Mouse (Mus musculus): ENCODE measurements around the gene Thrap3. TPM values are rescaled to one million over a fixed set of nuclear protein-coding genes. Genes with fewer than 3 reads are reported as not detected.
A peak's percentile ranks its signal among the peaks of the same experiment; 100 is the strongest.

Gene Thrap3
- 210 and 218 TPM in 2 replicates for polyA plus RNA-seq (2015; fragmentation: Nextera tagmentation; extraction: Ambion mirVana)

DNA sequence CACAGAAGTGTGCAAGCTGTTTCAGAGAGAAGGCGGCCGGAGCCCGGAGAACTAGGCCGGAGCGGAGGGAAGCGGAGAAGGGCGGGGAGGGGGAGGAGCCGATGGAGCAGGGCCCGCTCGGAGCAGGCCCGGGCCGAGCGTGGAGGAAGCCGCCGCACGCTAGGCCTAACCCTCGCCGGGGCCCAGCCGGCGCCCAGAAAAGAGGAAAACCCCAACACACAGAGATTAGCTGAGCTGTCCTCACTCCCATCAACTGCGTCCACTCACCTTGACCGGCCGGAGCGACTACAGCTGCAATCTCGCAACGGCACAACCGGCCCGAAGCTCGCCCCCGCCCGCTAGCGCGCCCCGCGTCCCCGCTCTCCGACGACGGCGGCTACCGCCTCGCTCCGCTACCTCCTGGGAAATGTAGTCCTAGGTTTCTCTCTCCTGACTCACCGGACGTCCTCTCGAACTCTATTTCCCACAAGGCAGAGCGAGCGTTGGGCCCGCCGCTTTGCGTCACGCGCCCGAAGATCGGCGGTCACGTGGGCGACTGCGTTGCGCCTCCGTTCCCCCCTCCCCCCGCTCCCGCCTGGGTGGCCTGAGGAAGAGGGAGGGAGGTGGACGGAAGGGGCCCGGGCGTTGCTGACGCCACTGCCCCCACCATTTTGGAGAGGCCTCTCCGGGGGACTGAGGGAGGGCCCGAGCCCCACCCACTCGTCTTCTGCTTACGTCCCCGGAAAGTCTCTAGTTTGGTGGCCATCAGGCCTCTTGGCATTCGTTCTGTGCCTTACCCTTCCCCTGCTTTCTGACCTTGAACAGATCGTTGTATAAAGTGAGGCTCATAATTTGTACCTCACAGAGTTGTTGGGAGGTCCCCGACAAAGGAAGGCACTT is at the start of gene Thrap3:
Gene Thrap3, minus strand, starts transcription at position 458 of the 879 bp plus-strand sequence.
- Histone ChIP-seq H3K9me3 (ENCODE audit: low read length) (no peaks in the 10 kb centered on the region), H3K36me3 (ENCODE audit: insufficient read depth, low read length) (no peaks in the 10 kb centered on the region), H3K4me1 (ENCODE audit: insufficient read depth, low read length) (peaks cover 44% of the 10 kb centered on the region), H3K4me3 (ENCODE audit: low read length) (peak within 1 kb of the TSS; percentile 70), H3K27ac (ENCODE audit: low read length) (peak within 1 kb of the TSS; percentile 99), H3K27me3 (ENCODE audit: insufficient read depth, low read length) (no peaks in the 10 kb centered on the region), H3K9ac (replicated peaks; ENCODE audit: low read length) (peak within 1 kb of the TSS; percentile 91), H3K4me2 (replicated peaks; ENCODE audit: low read depth, low read length) (peak within 1 kb of the TSS; percentile 63)
- 0% methylated on average over 66 of the region's 75 CpGs for WGBS
- ATAC-seq (ENCODE audit: low FRiP score, low TSS enrichment), result peak; percentile 99

DNA sequence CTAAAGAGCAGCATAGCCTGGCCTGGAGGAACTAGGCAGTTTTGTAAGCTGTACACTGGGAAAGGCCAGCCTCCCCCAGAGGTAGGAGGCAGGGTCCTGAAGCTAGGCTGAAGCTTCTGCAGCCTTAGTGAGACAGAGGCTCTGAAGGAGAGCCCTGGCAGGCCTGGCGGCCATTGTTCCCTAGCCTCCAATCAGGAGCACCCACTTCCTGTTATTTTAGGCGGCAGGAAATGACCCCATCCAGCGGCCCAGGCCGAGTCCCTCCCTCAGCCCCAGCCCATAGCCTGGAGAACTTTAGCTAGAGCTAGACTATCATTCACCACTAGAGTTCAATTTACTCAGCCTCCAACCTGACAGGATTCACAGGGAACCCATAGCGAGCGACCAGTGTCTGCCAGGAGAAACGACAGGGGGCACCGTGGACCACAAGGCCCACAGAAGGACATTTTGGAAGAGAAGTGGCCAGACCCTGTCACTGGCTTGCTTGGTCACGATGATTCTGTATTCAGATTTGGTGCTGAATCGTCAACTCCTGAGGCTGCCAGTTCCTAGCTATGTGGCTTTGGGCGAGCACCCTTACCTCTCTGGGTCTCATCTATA is 49.2 kb upstream of the Thrap3 start:
- H3K27me3 ChIP-seq (ENCODE audit: insufficient read depth, low read length), result no peaks in the 10 kb centered on the region
- peak overlapping the region; percentile 20; the same call in 1 of the 2 replicates for H3K4me2 ChIP-seq (replicated peaks; ENCODE audit: low read depth, low read length)
- H3K9me3 ChIP-seq (ENCODE audit: low read length), result no peaks in the 10 kb centered on the region
- ATAC-seq (ENCODE audit: low FRiP score, low TSS enrichment), result no peak
- peaks cover 44% of the 10 kb centered on the region for H3K4me1 ChIP-seq (ENCODE audit: insufficient read depth, low read length)
- WGBS, result 56% methylated on average over 11 of the region's 11 CpGs
- H3K4me3 ChIP-seq (ENCODE audit: low read length), result 0 out of 2 replicates have a peak overlapping the region, but pooled peaks have one; percentile 0
- peak overlapping the region; percentile 74; the same call in 1 of the 2 replicates for H3K27ac ChIP-seq (ENCODE audit: low read length)
- H3K36me3 ChIP-seq (ENCODE audit: insufficient read depth, low read length), result no peaks in the 10 kb centered on the region
- H3K9ac ChIP-seq (replicated peaks; ENCODE audit: low read length), result peak overlapping the region; percentile 3

- ATAC-seq (ENCODE audit: low FRiP score, low TSS enrichment), result no peak
- no peaks in the 10 kb centered on the region for H3K27me3 ChIP-seq (ENCODE audit: insufficient read depth, low read length)
- no peak overlapping the region for H3K4me2 ChIP-seq (replicated peaks; ENCODE audit: low read depth, low read length)
- no peak overlapping the region for H3K4me3 ChIP-seq (ENCODE audit: low read length)
- 0 out of 2 replicates have a peak, but pooled peaks cover 4% of the 10 kb centered on the region for H3K36me3 ChIP-seq (ENCODE audit: insufficient read depth, low read length)
- H3K4me1 ChIP-seq (ENCODE audit: insufficient read depth, low read length), result peaks cover 44% of the 10 kb centered on the region
- WGBS, result 56% methylated on average over 4 of the region's 4 CpGs
- H3K27ac ChIP-seq (ENCODE audit: low read length), result no peak overlapping the region
- H3K9ac ChIP-seq (replicated peaks; ENCODE audit: low read length), result no peak overlapping the region
- H3K9me3 ChIP-seq (ENCODE audit: low read length), result no peaks in the 10 kb centered on the region
Measured at GRCm38 (mm10) chr4:126250659-126251058, 48.1 kb upstream of the Thrap3 start.

DNA sequence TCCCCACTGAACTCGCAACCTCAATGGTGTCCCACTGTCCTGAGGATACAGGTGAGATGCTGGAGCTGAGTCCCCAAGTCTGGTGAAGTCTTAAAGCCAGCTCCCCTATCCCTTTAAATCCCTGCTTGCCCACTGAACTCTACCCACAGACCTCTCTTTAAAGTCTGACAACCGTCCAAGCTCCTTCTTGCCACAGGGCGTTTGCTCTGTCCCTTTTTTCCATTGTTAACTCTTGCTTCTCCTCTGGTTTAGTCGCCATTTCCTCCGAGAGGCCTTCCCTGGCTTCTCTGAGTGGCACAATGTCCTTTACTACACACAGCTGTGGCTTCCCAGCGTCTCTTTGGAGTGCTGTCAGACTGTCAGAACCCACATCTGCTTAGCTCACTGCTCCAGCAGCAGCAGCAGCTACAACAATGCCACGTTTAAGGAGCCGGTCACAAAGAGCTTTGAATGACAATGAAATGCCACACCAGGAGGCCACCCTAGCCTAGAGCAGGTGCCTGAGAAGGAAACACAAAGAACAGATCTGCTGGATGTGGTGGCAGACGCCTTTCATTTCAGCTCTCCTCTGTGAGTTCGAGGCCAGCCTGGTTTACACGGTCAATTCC is 45.8 kb upstream of the Thrap3 start:
- no peak overlapping the region for H3K9ac ChIP-seq (replicated peaks; ENCODE audit: low read length)
- WGBS, result 35% methylated on average over 11 of the region's 11 CpGs
- H3K9me3 ChIP-seq (ENCODE audit: low read length), result no peaks in the 10 kb centered on the region
- H3K4me2 ChIP-seq (replicated peaks; ENCODE audit: low read depth, low read length), result no peak overlapping the region
- no peak overlapping the region for H3K27ac ChIP-seq (ENCODE audit: low read length)
- no peak for ATAC-seq (ENCODE audit: low FRiP score, low TSS enrichment)
- no peaks in the 10 kb centered on the region for H3K27me3 ChIP-seq (ENCODE audit: insufficient read depth, low read length)
- no peak overlapping the region for H3K4me3 ChIP-seq (ENCODE audit: low read length)
- H3K4me1 ChIP-seq (ENCODE audit: insufficient read depth, low read length), result peaks cover 26% of the 10 kb centered on the region
- 0 out of 2 replicates have a peak, but pooled peaks cover 4% of the 10 kb centered on the region for H3K36me3 ChIP-seq (ENCODE audit: insufficient read depth, low read length)

DNA sequence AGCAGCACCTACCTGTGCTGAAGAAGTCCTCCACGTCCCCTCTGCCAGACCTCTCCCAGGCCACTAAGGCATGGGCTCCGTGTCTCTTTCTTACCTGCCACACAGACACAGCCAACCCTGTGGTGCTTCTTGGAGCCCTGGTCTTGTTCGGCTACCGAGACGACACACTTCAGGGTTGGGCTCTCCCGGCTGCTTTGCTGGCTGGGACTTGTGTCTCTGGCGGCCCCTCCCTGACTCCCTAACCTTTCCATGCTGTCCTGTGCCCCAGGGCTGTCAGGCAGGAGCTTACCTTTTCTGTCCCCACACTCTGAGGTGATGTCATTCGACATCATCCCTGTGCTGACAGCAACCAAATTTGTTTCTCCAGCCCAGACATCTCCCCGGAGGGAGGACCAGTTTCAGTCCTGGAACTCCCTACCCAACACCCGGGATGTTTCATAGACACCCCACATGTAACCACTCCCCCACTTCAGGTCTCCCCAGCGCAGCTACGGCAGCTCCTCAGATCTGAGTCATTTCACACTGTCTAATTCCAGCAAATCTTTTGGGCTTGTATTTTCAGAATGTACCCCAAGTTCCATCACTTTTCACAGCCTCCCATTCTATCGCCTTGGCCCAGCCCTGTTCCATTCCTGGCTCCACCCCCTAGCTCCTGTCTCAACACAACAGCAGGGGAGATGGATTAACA is 43.8 kb upstream of the Thrap3 start:
- WGBS, result 78% methylated on average over 13 of the region's 13 CpGs
- Histone ChIP-seq H3K4me1 (ENCODE audit: insufficient read depth, low read length) (peaks cover 19% of the 10 kb centered on the region), H3K27ac (ENCODE audit: low read length) (no peak overlapping the region), H3K4me3 (ENCODE audit: low read length) (no peak overlapping the region), H3K9me3 (ENCODE audit: low read length) (no peaks in the 10 kb centered on the region), H3K9ac (replicated peaks; ENCODE audit: low read length) (no peak overlapping the region), H3K4me2 (replicated peaks; ENCODE audit: low read depth, low read length) (no peak overlapping the region), H3K27me3 (ENCODE audit: insufficient read depth, low read length) (no peaks in the 10 kb centered on the region), H3K36me3 (ENCODE audit: insufficient read depth, low read length) (peaks cover 15% of the 10 kb centered on the region)
- no peak for ATAC-seq (ENCODE audit: low FRiP score, low TSS enrichment)

GRCm38 (mm10) chr4:126242510-126242909 is 40.0 kb upstream of the Thrap3 start:
- no peaks in the 10 kb centered on the region for H3K9me3 ChIP-seq (ENCODE audit: low read length)
- peak overlapping the region; percentile 39; the same call in 1 of the 2 replicates for H3K9ac ChIP-seq (replicated peaks; ENCODE audit: low read length)
- 82% methylated on average over 6 of the region's 6 CpGs for WGBS
- H3K4me3 ChIP-seq (ENCODE audit: low read length), result no peak overlapping the region
- H3K27ac ChIP-seq (ENCODE audit: low read length), result 0 out of 2 replicates have a peak overlapping the region, but pooled peaks have one; percentile 1
- ATAC-seq (ENCODE audit: low FRiP score, low TSS enrichment), result no peak; the same call in 1 of the 2 replicates
- H3K36me3 ChIP-seq (ENCODE audit: insufficient read depth, low read length), result peaks cover 41% of the 10 kb centered on the region
- H3K27me3 ChIP-seq (ENCODE audit: insufficient read depth, low read length), result no peaks in the 10 kb centered on the region
- no peak overlapping the region for H3K4me2 ChIP-seq (replicated peaks; ENCODE audit: low read depth, low read length)
- peaks cover 10% of the 10 kb centered on the region for H3K4me1 ChIP-seq (ENCODE audit: insufficient read depth, low read length)

DNA sequence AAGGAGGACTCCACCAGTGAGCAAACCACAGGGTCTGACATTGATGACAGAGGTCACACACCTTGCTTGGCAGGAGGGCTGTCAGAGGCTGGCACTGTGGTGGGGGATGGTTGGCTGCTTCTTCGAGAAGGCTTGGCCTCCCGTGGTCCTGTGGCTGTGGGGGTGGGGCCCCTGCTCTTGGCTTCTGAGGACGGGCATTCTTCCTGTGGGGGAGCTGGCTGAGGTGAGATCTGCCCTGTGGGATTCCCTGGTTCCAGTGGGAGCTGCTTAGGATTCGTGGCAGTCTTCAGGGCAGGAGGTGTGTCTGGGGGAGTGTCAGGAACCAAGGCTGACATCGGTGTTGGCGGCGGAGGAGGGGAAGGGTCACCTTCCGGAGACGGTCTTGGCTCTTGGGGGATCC is 39.4 kb upstream of the Thrap3 start:
- peaks cover 10% of the 10 kb centered on the region for H3K4me1 ChIP-seq (ENCODE audit: insufficient read depth, low read length)
- H3K9me3 ChIP-seq (ENCODE audit: low read length), result no peaks in the 10 kb centered on the region
- no peak overlapping the region for H3K9ac ChIP-seq (replicated peaks; ENCODE audit: low read length)
- H3K27me3 ChIP-seq (ENCODE audit: insufficient read depth, low read length), result no peaks in the 10 kb centered on the region
- H3K4me3 ChIP-seq (ENCODE audit: low read length), result no peak overlapping the region
- WGBS, result 20% methylated on average over 9 of the region's 9 CpGs
- H3K36me3 ChIP-seq (ENCODE audit: insufficient read depth, low read length), result peaks cover 45% of the 10 kb centered on the region
- H3K4me2 ChIP-seq (replicated peaks; ENCODE audit: low read depth, low read length), result no peak overlapping the region
- no peak overlapping the region for H3K27ac ChIP-seq (ENCODE audit: low read length)
- ATAC-seq (ENCODE audit: low FRiP score, low TSS enrichment), result peak; percentile 25

- Histone ChIP-seq H3K9ac (replicated peaks; ENCODE audit: low read length) (no peak overlapping the region), H3K36me3 (ENCODE audit: insufficient read depth, low read length) (peaks cover 57% of the 10 kb centered on the region), H3K4me2 (replicated peaks; ENCODE audit: low read depth, low read length) (no peak overlapping the region), H3K9me3 (ENCODE audit: low read length) (no peaks in the 10 kb centered on the region), H3K4me1 (ENCODE audit: insufficient read depth, low read length) (peaks cover 10% of the 10 kb centered on the region), H3K4me3 (ENCODE audit: low read length) (no peak overlapping the region), H3K27me3 (ENCODE audit: insufficient read depth, low read length) (no peaks in the 10 kb centered on the region), H3K27ac (ENCODE audit: low read length) (no peak overlapping the region)
- WGBS, result 88% methylated on average over 13 of the region's 13 CpGs
- no peak for ATAC-seq (ENCODE audit: low FRiP score, low TSS enrichment)
Measured at GRCm38 (mm10) chr4:126239862-126240475, 37.4 kb upstream of the Thrap3 start.

DNA sequence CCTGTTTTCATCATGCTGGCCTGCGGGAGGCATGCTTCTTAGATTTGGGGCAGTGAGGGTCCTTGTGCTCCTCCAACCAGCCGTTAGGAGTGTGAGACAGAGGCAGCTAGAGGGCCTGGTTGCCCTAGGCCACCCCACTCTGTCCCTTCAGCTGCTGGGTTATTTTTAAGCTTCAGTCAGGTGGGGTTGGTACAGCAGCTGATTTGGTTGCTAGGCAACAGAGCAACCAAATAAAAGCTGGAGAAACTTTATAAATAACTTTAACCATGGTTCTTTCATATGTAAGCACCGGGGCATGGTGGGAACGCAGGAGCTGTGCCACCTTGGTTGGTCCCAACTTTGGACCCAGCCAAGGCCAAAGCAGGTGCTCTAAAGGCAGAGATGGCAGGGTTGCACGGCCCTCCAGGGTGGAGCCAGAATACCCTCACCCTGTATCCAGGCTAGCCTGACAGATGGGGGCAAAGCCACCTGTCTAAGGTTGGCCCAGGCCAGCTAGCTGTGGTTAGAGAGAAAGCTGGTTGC is 35.2 kb upstream of the Thrap3 start:
- no peak for ATAC-seq (ENCODE audit: low FRiP score, low TSS enrichment)
- no peak overlapping the region for H3K27ac ChIP-seq (ENCODE audit: low read length)
- no peaks in the 10 kb centered on the region for H3K27me3 ChIP-seq (ENCODE audit: insufficient read depth, low read length)
- no peak overlapping the region for H3K4me2 ChIP-seq (replicated peaks; ENCODE audit: low read depth, low read length)
- peaks cover 79% of the 10 kb centered on the region for H3K36me3 ChIP-seq (ENCODE audit: insufficient read depth, low read length)
- H3K9me3 ChIP-seq (ENCODE audit: low read length), result no peaks in the 10 kb centered on the region
- H3K9ac ChIP-seq (replicated peaks; ENCODE audit: low read length), result peak overlapping the region; percentile 13; the same call in 1 of the 2 replicates
- WGBS, result 75% methylated on average over 5 of the region's 5 CpGs
- H3K4me3 ChIP-seq (ENCODE audit: low read length), result no peak overlapping the region
- peaks cover 10% of the 10 kb centered on the region for H3K4me1 ChIP-seq (ENCODE audit: insufficient read depth, low read length)

Data from kidney, embryonic 16.5 days (tissue).